Mouse (Mus musculus) brain, embryonic 18.5 days (tissue): ENCODE data around the gene Lpin1.

Experiments
- DNase-seq: peaks from one replicate; pipeline ENCODE4 v3.0.0-alpha.2; 2012; ENCODE audit warnings: low read depth, low spot score

The Lpin1 gene

DNA sequence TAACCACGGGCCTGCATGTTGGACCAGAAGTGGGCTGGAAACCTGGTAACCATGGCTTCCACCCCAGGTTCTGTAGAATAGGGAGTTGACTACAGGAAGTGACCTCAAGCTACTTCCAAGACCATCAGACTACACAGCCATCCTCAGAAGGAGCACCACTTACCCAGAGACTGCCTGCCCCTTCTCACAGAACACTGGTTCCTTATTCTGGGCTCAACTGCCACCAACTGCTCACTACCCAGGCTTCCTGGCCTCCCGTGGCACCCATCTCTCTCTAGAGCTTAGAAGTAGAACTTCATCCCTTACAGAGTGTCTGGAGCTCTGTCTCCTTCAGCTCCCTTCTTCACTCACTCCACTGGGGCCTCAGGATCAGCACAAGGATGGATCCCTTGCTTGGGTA lies at the start of gene Lpin1:
Lpin1 (minus strand) TSS at position 31 of the 400 bp plus-strand sequence.
- no peak for DNase-seq

- DNase-seq, result no peak
These were observed 46.4 kb upstream of the Lpin1 start for GRCm38 (mm10) chr12:16656906-16657875.

- DNase-seq, result no peak
These were observed 44.8 kb upstream of the Lpin1 start for GRCm38 (mm10) chr12:16655604-16656003.

GRCm38 (mm10) chr12:16653332-16654093 lies 42.7 kb upstream of the Lpin1 start, which contains the start of gene Ntsr2:
TSS of gene Ntsr2 (plus strand) at chr12:16653382.
- no peak for DNase-seq

DNA sequence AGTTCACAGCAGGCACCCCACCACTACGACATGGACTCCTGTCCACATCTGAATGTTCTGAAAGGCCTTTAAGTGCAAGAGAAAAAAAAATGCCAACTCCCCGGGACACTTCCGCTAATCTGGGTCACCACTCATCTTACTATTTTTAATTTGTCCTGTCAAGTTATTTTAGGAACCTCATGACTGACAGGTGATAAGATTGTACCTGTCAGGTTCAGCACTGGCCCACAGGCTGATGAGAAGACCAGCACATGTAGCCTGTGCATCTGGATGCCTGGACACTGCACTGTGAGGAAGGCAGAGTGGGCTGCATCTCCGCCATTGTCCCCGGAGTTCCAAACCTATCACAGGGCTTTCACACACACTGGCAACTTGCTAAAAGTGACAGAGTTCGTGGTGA lies 39.1 kb upstream of the Lpin1 start:
- DNase-seq, result no peak

DNA sequence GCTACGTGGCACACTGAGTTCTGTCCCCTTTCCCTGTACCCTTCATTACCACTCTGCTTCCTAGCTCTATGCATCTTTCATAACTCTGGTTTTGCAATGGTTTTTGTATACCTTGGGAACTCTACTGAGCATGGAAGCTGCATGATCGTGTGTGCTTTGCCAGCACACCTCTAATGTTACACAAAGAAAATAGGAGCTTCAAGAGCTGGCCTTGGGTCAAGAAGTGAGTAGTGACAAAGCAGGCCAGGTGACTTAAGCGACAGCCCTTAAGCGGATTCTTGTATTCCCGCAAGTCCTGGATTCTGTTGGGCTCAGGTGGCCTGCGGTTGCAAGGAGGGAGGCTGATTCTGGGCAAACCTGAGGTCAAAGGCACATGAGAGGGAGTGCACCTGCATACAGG lies 37.5 kb upstream of the Lpin1 start:
- no peak for DNase-seq

DNA sequence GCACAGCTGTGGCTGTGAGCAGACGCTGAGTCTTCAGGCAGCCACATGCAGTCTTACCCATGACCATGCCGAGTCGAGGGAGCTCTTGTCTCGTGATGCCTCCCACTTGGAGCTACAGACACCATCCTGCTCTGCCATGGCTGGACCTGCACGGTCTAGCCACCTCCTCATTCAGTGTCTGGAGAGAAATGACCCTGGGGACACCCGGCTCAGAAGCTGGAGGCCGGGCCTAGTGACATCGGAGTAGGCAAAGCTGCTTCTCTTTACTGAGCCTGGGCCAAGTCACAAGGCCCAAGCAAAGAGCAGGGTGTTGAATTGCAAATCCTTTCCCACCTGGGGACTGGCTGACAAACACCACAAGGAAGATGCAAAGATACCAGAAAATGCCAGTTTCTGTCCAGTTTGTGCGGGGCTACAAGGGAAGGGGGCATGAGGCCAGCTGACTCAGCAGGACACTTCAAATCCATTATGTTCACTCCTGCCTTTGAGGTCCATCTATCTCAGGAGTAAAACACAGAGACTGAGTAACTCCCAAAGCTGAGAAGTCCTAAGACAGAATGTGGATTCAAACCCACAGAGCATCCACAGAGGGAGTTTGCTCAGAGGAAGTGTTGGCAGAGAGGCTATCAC lies 36.1 kb upstream of the Lpin1 start:
- DNase-seq, result no peak

DNA sequence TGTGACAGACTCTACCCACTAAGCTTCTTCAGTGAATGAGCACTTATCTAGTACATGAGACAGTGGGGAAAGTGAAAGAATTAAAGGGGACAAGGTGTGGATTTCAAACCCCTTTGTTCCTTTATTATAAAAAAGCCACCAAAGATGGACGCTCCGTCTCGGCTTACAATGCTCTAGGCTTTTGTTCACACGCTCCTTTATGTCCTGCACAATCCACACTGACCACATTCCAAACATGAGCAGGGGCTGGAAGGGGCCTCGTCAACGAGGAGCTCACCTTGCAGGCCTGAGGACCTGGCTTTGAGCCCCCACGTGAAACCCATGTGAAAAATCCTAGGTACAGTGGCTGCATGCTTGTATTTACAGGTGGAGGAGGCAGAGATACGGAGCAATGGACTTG lies 33.9 kb upstream of the Lpin1 start:
- DNase-seq, result no peak

DNA sequence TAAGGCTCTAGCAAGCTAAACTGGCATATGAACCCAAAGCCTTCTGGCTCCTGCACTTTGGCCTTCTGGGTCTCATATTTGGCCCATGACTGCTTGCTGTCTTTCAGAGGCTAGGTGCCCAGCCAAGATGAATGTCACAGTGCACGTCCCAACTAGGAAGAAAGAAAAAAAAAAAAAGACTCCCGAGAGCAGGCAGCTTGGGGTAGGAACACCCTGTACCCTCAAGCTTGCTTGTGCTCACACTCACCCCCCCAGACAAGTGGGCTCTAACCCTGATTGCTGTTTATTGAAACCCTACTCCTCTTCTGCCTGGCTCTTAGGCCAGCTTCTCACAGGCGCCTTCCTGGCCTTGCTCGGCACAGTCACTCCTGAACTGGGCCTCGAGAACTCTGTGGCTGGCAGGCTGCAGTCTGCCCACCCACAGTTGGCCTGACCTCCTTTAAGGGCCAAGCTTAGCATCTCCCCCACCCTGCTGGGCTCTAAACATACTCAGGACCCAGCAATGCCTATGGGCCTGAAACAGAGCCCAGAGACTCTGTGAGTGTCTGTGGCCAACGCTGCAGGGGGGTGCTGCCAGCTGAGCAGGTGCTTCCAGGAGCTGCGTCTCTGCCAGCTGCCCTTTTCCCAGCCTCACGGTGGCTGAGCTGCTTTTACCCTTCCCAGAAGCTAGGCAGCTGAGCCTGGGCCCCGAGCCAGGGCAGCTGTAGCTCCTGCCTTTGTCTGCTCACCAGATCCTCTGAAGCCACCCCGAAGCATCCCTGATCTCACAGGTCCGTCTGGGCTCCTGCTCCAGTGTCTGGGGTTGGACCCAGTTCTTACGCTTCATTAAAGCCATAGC lies 33.0 kb upstream of the Lpin1 start:
- DNase-seq, result no peak

DNA sequence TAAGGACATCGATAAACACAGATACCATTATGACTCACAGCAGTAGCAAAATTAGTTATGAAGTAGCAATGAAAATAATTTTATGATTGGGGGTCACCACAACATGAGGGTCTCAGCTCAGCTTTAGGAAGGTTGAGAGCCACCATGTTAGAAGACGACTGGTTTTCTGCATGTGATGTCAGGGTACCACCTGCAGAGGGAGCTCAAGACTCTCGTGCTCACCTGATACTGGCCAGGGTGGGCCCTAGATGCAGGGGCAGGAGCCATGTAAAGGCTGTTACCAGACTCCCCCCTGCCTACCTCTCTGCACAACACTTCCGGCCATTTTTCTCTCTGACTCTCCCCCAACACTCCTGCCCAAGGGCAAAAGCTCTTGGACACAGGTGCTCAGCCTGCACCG lies 31.2 kb upstream of the Lpin1 start:
- DNase-seq, result no peak

GRCm38 (mm10) chr12:16640075-16640474 lies 29.3 kb upstream of the Lpin1 start:
- DNase-seq, result no peak

DNA sequence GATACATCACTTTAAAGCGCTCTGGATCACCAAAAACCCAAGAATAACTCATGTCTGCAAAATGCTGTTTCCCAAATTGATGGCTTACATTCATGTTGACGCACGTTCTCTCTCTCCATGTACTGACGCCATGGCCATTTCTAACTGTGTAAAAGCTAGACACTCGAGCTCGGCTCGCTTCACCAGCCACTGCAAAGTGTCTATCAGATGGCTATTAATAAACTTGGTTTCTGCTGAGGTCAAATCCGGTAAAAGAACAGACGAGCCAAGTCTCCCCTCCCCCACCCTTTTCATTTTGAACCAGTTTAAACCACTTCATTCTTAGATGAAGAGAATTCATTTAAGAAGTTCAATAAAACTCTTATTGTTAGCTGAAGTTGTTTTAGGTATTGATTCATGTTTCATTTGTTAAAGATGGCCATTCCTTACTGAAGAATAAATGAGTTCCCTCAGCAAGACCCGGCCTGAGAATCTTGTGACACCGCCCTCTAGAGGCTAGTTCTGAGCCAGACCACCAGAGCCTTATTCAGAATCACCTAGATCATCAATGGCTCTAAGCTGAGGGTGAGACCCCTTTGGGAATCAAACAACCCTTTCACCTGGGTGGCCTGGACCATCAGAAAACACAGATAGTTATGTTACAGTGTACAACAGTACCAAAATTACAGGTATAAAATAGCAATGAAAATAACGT lies 28.5 kb upstream of the Lpin1 start:
- no peak for DNase-seq

- DNase-seq, result no peak
These were observed 25.1 kb upstream of the Lpin1 start for GRCm38 (mm10) chr12:16635816-16636215.

GRCm38 (mm10) chr12:16634075-16634813 lies 23.5 kb upstream of the Lpin1 start:
- no peak for DNase-seq

DNA sequence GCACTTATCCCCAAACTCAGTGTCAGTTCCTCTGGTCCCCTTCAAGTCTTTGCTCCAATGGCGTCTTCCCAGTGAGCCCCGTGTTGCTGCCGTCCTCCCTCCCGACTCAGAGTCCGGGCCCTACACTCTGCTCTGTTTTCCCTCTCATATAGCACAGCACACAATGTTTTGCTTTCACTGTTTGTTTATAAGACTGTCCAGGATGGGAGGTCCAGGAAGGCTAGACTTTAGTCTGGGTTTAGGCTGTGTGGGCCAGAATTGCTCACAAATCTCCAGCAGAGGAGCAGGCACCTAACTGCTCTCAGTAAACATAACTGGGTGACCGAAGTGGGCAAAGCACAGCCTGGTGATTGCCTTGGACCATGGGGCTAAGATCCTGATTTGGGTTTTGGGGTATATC lies 22.5 kb upstream of the Lpin1 start:
- no peak for DNase-seq

- no peak for DNase-seq
These were observed 20.7 kb upstream of the Lpin1 start for GRCm38 (mm10) chr12:16631423-16631822.

DNA sequence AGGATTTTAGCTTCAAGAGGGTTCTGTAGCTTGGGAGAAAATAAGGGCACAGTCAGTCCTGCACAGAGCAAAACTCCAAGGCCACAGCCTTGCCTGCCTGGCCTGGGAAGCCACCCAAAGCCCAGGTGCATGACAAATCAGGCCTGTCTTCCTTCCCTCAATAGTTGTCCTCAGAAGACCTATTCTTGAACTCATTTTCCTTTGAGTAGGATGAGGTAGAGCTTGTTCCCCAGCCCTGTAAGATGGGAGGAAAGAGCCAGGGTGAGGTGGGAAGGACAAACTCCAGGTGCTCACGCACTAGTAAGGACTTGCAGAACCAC lies 20.1 kb upstream of the Lpin1 start:
- DNase-seq, result no peak

DNA sequence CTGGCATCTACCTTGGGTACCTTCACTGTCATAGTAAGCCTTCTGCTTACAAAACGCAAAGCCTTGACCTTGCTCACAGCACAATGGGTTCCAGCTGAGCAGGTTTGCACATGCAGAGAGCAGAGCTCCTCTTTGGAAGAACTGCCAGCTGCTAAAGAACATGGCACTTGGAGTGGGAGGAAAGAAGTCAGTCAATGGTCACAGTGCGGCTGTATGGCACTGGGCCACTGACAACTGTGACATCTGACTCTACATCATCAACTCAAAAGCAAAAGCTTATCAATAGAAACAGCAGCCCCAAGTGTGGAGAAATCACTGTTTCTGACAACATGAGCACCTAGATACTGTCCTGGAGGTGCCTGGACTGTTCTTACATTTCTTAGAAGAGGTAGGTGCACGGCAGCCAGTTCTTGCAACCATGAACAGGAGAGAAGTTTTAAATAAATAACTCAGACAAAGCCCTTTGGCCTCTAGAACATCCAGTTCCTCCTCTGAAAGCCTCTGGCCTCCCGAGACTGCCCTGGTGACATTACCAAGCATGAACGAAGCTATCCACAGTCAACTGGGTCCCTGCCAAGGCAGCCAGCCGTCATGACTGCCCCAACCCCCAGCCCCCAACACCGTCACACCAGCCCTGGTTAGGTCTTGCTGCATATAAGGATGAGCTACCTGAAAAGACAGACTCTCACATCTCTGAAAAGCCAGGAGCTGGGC lies 19.5 kb upstream of the Lpin1 start:
- no peak for DNase-seq

- no peak for DNase-seq
These were observed 9.5 kb upstream of the Lpin1 start for GRCm38 (mm10) chr12:16620230-16620629.
